Mouse (Mus musculus) cerebral cortex, adult 2 months (tissue): ENCODE results near the gene Prkcb.

Experiments used
- WGBS: fragments of 180-500 bp; shearing (Covaris S2); methylation state at CpG from one replicate; pipeline ENCODE4 v1.1.7; 2018; 5-methylcytosine and 5-hydroxymethylcytosine counted together

Gene Prkcb

GRCm38 (mm10) chr7:122404571-122405393, 116.2 kb downstream of the Prkcb start:
- 5% methylated on average over 21 of the region's 21 CpGs for WGBS

GRCm38 (mm10) chr7:122406625-122407024, 118.1 kb downstream of the Prkcb start:
- WGBS = 42% methylated on average over 13 of the region's 13 CpGs

GRCm38 (mm10) chr7:122409945-122410344, 121.4 kb downstream of the Prkcb start:
- WGBS = 48% methylated on average over 6 of the region's 6 CpGs

- WGBS = 87% methylated on average over 3 of the region's 3 CpGs
Measured at GRCm38 (mm10) chr7:122410873-122411272, 122.3 kb downstream of the Prkcb start.

GRCm38 (mm10) chr7:122413231-122413630, 124.7 kb downstream of the Prkcb start:
- WGBS = 48% methylated on average over 6 of the region's 6 CpGs

- 59% methylated on average over 10 of the region's 10 CpGs for WGBS
Measured at GRCm38 (mm10) chr7:122414146-122414545, 125.6 kb downstream of the Prkcb start.

- 68% methylated on average over 6 of the region's 6 CpGs for WGBS
Measured at GRCm38 (mm10) chr7:122414608-122415007, 126.1 kb downstream of the Prkcb start.

- 74% methylated on average over 9 of the region's 9 CpGs for WGBS
Measured at GRCm38 (mm10) chr7:122415387-122415786, 126.8 kb downstream of the Prkcb start.

GRCm38 (mm10) chr7:122415904-122416303, 127.4 kb downstream of the Prkcb start:
- WGBS = 53% methylated on average over 12 of the region's 12 CpGs

- 65% methylated on average over 3 of the region's 3 CpGs for WGBS
Measured at GRCm38 (mm10) chr7:122418551-122418950, 130.0 kb downstream of the Prkcb start.

GRCm38 (mm10) chr7:122423816-122424215, 135.3 kb downstream of the Prkcb start:
- 36% methylated on average over 4 of the region's 4 CpGs for WGBS

GRCm38 (mm10) chr7:122429134-122429533, 140.6 kb downstream of the Prkcb start:
- WGBS = 67% methylated on average over 5 of the region's 5 CpGs

- 56% methylated on average over 4 of the region's 4 CpGs for WGBS
Measured at GRCm38 (mm10) chr7:122432401-122432800, 143.8 kb downstream of the Prkcb start.

- 65% methylated on average over 5 of the region's 5 CpGs for WGBS
Measured at GRCm38 (mm10) chr7:122433377-122433776, 144.8 kb downstream of the Prkcb start.

- 76% methylated on average over 4 of the region's 4 CpGs for WGBS
Measured at GRCm38 (mm10) chr7:122434941-122435340, 146.4 kb downstream of the Prkcb start.

GRCm38 (mm10) chr7:122435561-122435960, 147.0 kb downstream of the Prkcb start:
- 80% methylated on average over 7 of the region's 7 CpGs for WGBS

GRCm38 (mm10) chr7:122437390-122437789, 148.8 kb downstream of the Prkcb start:
- WGBS = 66% methylated on average over 1 of the region's 1 CpGs

GRCm38 (mm10) chr7:122445056-122445455, 156.5 kb downstream of the Prkcb start:
- WGBS = 48% methylated on average over 6 of the region's 6 CpGs

- 81% methylated on average over 8 of the region's 8 CpGs for WGBS
Measured at GRCm38 (mm10) chr7:122452671-122453070, 164.1 kb downstream of the Prkcb start.

GRCm38 (mm10) chr7:122459203-122459965, 170.8 kb downstream of the Prkcb start:
- WGBS = 52% methylated on average over 9 of the region's 9 CpGs

GRCm38 (mm10) chr7:122460020-122460419, 171.5 kb downstream of the Prkcb start:
- 50% methylated on average over 2 of the region's 2 CpGs for WGBS

- WGBS = 30% methylated on average over 8 of the region's 8 CpGs
Measured at GRCm38 (mm10) chr7:122465823-122466549, 177.4 kb downstream of the Prkcb start.
